In genomic region chr1:145579460-145579859, GRCm38 (mm10) we compare ENCODE assay signal across 31 mouse cellular contexts.
"Had no signal": no experiment of that assay in that cellular context is flagged by ENCODE, and none has a peak within 500 bp of the region (broad histone marks: within the 10 kb centered on the region; RNA-seq: fewer than 3 reads in every experiment).

No protein-coding gene starts in this region.

- H3K4me1 ChIP-seq: heart, embryonic 10.5 days; heart, embryonic 12.5 days; heart, embryonic 13.5 days; heart, embryonic 15.5 days; hindbrain, embryonic 10.5 days; hindbrain, embryonic 12.5 days; hindbrain, embryonic 13.5 days; hindbrain, embryonic 15.5 days; intestine, embryonic 15.5 days; kidney, embryonic 15.5 days had no signal

- DNase-seq: heart, postnatal 10 days; heart, postnatal 14 days; heart, postnatal 36 days; heart, postnatal 4 days; kidney, adult 11 months; kidney, adult 18-20 months; kidney, adult 2 months; kidney, adult 8-10 months; kidney, adult 9 months; kidney, postnatal 10 days; kidney, postnatal 14 days; kidney, postnatal 25 days; kidney, postnatal 36 days; kidney, postnatal 4 days; layer of hippocampus, adult 9-11 months; layer of hippocampus, postnatal 36 days had no signal

- H3K9me3 ChIP-seq: heart, embryonic 10.5 days; heart, embryonic 12.5 days; heart, embryonic 13.5 days; heart, embryonic 15.5 days; hindbrain, embryonic 10.5 days; hindbrain, embryonic 12.5 days; hindbrain, embryonic 13.5 days; hindbrain, embryonic 15.5 days; intestine, embryonic 15.5 days; kidney, embryonic 15.5 days had no signal

- H3K27me3 ChIP-seq: heart, embryonic 12.5 days; heart, embryonic 13.5 days; heart, embryonic 15.5 days; hindbrain, embryonic 12.5 days; hindbrain, embryonic 13.5 days; hindbrain, embryonic 15.5 days; intestine, embryonic 15.5 days; kidney, embryonic 15.5 days had no signal

- H3K9ac ChIP-seq: heart, embryonic 12.5 days; heart, embryonic 13.5 days; heart, embryonic 15.5 days; hindbrain, embryonic 12.5 days; hindbrain, embryonic 13.5 days; hindbrain, embryonic 14.5 days; hindbrain, embryonic 15.5 days; intestine, embryonic 15.5 days; kidney, embryonic 15.5 days had no signal

- H3K4me3 ChIP-seq: heart, embryonic 10.5 days; heart, embryonic 12.5 days; heart, embryonic 13.5 days; heart, embryonic 15.5 days; hindbrain, embryonic 10.5 days; hindbrain, embryonic 12.5 days; hindbrain, embryonic 13.5 days; hindbrain, embryonic 15.5 days; intestine, embryonic 15.5 days; kidney, embryonic 15.5 days; layer of hippocampus, adult 2 months; left cerebral cortex, adult 2 months had no signal

- H3K27ac ChIP-seq: heart, embryonic 10.5 days; heart, embryonic 13.5 days; heart, embryonic 15.5 days; hindbrain, embryonic 10.5 days; hindbrain, embryonic 12.5 days; hindbrain, embryonic 13.5 days; hindbrain, embryonic 14.5 days; hindbrain, embryonic 15.5 days; hindbrain, postnatal 0 days; intestine, embryonic 15.5 days; kidney, embryonic 15.5 days; kidney, postnatal 0 days; layer of hippocampus, adult 2 months; left cerebral cortex, adult 2 months had no signal

- H3K36me3 ChIP-seq: heart, embryonic 10.5 days; heart, embryonic 12.5 days; heart, embryonic 13.5 days; heart, embryonic 15.5 days; hindbrain, embryonic 10.5 days; hindbrain, embryonic 12.5 days; hindbrain, embryonic 13.5 days; hindbrain, embryonic 15.5 days; intestine, embryonic 15.5 days; kidney, embryonic 15.5 days had no signal
